Mouse (Mus musculus): ENCODE data around the gene Bub1b.

- TF ChIP-seq EP300 (optimal IDR thresholded peaks at IDR 0.05) (no peak), CTCF (IDR thresholded peaks at IDR 0.05; ENCODE audit: low read depth) (no peak)
Observed at GRCm38 (mm10) chr2:118665616-118666015, 67.6 kb downstream of the Bub1b start.

Measured in stomach, postnatal 0 days (tissue).